Mouse (Mus musculus): ENCODE results near the gene Spop. TPM values are rescaled to one million over a fixed set of nuclear protein-coding genes. Genes with fewer than 3 reads are reported as not detected.
A peak's percentile ranks its signal among the peaks of the same experiment; 100 is the strongest.

Gene Spop
- polyA plus RNA-seq, 1 experiment = 38.5 TPM

DNA sequence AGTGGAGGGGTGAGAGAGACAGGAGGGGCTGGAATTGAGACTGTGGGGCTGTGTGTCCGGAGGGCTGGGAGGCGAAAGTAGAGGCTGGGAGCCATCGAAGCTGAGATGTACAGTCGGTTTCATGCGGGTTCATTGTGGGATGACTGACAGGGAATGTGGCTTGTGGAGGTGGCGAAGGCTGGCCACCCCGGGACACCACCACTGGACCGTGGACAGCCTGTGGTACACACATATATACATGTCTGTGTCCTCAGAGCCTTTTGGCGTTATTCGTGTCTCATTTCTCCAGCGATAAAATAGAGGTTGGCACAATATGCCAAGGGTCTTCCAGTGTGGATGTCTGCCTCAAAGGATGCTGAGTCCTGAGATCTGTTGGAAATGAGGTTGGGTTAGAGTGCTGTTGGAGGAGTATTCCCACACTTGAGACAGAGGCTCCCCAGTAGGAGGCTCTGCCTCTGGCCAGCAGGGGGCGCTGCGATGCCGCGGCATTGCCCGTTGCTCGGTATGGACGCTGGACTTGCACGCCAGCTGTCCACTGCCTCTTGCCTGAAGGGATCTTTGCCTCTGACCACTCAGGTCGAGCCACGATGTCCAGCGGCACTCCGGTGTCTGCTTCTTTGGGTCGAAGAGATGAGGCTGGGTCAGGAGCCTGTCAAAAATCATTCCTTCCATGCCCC, 119.7 kb downstream of the Spop start:
- H3K27ac ChIP-seq (ENCODE audit: insufficient read depth, low read length) = no peak overlapping the region
- no peak overlapping the region for H3K4me3 ChIP-seq (ENCODE audit: low read depth, low read length)
- H3K36me3 ChIP-seq (ENCODE audit: control insufficient read depth, insufficient read depth, low read length, poor library complexity, severe bottlenecking) = no peaks in the 10 kb centered on the region
- no peaks in the 10 kb centered on the region for H3K9me3 ChIP-seq (replicated peaks; ENCODE audit: control insufficient read depth, insufficient read depth, low read length, poor library complexity, severe bottlenecking)
- H3K4me1 ChIP-seq (ENCODE audit: control insufficient read depth, insufficient read depth, low read length) = peaks cover 3% of the 10 kb centered on the region
- no peak overlapping the region for H3K9ac ChIP-seq (ENCODE audit: low read depth, poor library complexity, severe bottlenecking)
- H3K27me3 ChIP-seq (ENCODE audit: control insufficient read depth, insufficient read depth, low read length, poor library complexity, severe bottlenecking) = no peaks in the 10 kb centered on the region
- TF ChIP-seq CTCF (IDR thresholded peaks at IDR 0.05; ENCODE audit: low read depth, low read length) = peak; percentile 96
- TF ChIP-seq POLR2A (IDR thresholded peaks at IDR 0.05; ENCODE audit: insufficient read depth, low read length) = no peak

DNA sequence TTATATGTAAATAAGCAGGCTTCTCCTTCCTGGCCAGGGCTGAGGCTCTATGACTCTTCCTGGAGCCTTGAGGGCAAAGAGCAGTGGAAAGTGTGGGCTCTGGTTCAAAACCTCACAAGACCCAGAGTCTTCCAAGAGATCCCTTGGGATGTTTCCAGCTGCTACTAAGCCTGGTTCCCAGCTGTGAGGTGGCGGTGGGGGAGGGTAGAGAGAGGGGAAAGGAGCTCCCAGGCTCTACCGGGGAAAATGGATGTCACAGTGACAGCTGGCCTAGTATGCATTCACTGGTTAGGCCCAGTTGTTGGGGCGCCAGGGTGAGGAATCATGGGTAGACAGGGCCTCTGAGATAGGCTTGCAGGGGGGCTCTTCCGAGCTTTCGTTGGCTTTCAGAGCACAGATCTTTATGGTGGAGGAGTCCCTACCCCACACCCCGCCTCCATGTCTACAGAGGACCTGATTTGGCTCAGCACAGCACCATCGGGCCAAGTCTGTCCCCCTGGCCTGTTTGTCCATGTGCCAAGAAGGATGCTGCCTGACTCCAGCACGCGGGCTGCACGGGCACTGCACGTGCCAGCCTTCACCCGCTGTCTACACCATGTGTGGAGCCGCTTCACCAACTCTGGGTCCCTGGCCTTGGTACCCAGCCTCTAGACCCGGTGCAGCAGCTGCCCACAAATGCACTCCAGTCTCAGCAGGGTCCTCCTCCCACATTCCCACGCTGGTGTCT, 124.7 kb downstream of the Spop start:
- TF ChIP-seq CTCF (IDR thresholded peaks at IDR 0.05; ENCODE audit: low read depth, low read length) = no peak
- TF ChIP-seq EP300 (IDR thresholded peaks at IDR 0.05; ENCODE audit: insufficient read depth, low read depth, low read length) = no peak
- TF ChIP-seq POLR2A (IDR thresholded peaks at IDR 0.05; ENCODE audit: insufficient read depth, low read length) = no peak
- Histone ChIP-seq H3K27me3 (ENCODE audit: control insufficient read depth, insufficient read depth, low read length, poor library complexity, severe bottlenecking) (no peaks in the 10 kb centered on the region), H3K9me3 (replicated peaks; ENCODE audit: control insufficient read depth, insufficient read depth, low read length, poor library complexity, severe bottlenecking) (no peaks in the 10 kb centered on the region), H3K9ac (ENCODE audit: low read depth, poor library complexity, severe bottlenecking) (no peak overlapping the region), H3K36me3 (ENCODE audit: control insufficient read depth, insufficient read depth, low read length, poor library complexity, severe bottlenecking) (no peaks in the 10 kb centered on the region), H3K4me1 (ENCODE audit: control insufficient read depth, insufficient read depth, low read length) (peaks cover 7% of the 10 kb centered on the region), H3K4me3 (ENCODE audit: low read depth, low read length) (no peak overlapping the region), H3K27ac (ENCODE audit: insufficient read depth, low read length) (no peak overlapping the region)

DNA sequence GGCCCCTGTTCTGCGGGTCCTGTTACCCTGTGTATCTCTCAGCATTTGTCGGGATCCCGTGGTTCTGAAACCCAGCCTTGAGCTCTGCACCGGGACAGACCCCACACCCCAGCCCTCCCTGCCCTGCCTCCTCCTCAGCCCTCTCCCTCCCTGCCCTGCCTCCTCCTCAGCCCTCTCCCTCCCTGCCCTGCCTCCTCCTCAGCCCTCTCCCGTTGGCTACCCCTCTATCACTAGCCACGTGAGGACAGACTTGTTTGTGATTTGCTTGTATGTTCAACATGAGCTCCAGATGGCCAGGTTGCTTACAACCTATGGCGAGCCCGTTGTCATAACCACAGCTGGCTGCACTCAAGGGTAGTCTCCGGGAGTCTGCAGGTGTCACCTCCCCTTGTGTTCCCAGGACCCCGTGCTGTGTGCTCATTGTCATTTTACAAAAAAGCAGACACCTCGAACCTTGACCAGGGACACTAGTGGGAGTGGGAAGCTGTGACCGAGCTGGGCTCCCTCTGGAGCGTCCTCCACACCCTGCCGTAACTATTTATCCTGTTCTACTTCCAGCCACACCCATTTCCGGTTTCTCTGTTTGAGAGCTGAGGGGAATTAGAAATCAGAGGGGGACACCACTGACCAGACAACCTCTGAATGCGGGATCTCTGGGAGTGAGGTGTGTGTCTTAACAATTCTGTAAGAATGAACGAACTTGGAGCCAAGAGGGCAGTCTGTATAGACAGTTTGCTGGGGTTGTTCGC, 126.9 kb downstream of the Spop start:
- H3K36me3 ChIP-seq (ENCODE audit: control insufficient read depth, insufficient read depth, low read length, poor library complexity, severe bottlenecking) = no peaks in the 10 kb centered on the region
- no peak overlapping the region for H3K4me3 ChIP-seq (ENCODE audit: low read depth, low read length)
- no peaks in the 10 kb centered on the region for H3K9me3 ChIP-seq (replicated peaks; ENCODE audit: control insufficient read depth, insufficient read depth, low read length, poor library complexity, severe bottlenecking)
- H3K27me3 ChIP-seq (ENCODE audit: control insufficient read depth, insufficient read depth, low read length, poor library complexity, severe bottlenecking) = no peaks in the 10 kb centered on the region
- H3K4me1 ChIP-seq (ENCODE audit: control insufficient read depth, insufficient read depth, low read length) = peaks cover 16% of the 10 kb centered on the region
- TF ChIP-seq POLR2A (IDR thresholded peaks at IDR 0.05; ENCODE audit: insufficient read depth, low read length) (no peak), EP300 (IDR thresholded peaks at IDR 0.05; ENCODE audit: insufficient read depth, low read depth, low read length) (0 out of 2 replicates have a peak, but pooled peaks have one; percentile 2)
- no peak overlapping the region for H3K9ac ChIP-seq (ENCODE audit: low read depth, poor library complexity, severe bottlenecking)
- H3K27ac ChIP-seq (ENCODE audit: insufficient read depth, low read length) = peak overlapping the region; percentile 55

Other genes starting within 250 kb of the Spop start
- not detected in 2 replicates for gene Tac4, start 152.6 kb upstream of the Spop start, polyA plus RNA-seq (2011; ENCODE audit: insufficient read depth, insufficient read length, low read depth, missing spikeins)
- 129 and 133 TPM in 2 replicates for gene Kat7, start 103.8 kb upstream of the Spop start, polyA plus RNA-seq (2011; ENCODE audit: insufficient read depth, insufficient read length, low read depth, missing spikeins)
- 32.4 and 36.2 TPM in 2 replicates for gene Fam117a, start 77.1 kb upstream of the Spop start, polyA plus RNA-seq (2011; ENCODE audit: insufficient read depth, insufficient read length, low read depth, missing spikeins)
- gene Slc35b1, start 29.4 kb upstream of the Spop start, polyA plus RNA-seq (2011; ENCODE audit: insufficient read depth, insufficient read length, low read depth, missing spikeins) = 47.7 and 51.5 TPM in 2 replicates
- gene Nxph3, start 100.5 kb downstream of the Spop start, polyA plus RNA-seq (2011; ENCODE audit: insufficient read depth, insufficient read length, low read depth, missing spikeins) = 0.75 and 0.85 TPM in 2 replicates
- 2.0 and 2.2 TPM in 2 replicates for gene Ngfr, start 173.7 kb downstream of the Spop start, polyA plus RNA-seq (2011; ENCODE audit: insufficient read depth, insufficient read length, low read depth, missing spikeins)